Comparison of ENCODE assay signal across 9 mouse cellular contexts in the genomic region with DNA sequence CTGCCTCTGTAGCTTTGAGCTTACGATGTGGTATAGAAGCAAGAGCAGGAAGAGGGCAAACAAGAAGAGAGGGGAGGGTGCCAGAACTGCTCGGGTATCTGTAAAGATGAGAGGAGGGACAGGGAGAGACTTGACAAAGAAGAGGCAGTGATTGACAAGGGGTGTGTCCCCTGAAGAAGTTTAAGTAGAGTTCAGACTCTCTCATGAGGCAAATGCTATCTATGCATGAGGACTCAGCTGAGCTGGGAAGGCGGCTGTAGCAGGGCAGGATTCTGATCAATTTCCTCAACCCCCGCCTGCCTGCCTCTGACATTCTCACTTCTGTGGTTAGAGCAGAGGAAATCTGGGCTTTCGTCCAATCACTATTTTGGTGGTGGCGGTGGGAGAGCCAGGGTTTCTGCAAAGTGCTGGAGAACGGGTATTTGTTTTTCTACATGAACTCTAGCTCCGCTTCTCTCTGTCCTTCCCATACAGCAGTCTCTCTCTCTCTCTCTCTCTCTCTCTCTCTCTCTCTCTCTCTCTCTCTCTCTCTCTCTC. TPM values are rescaled to one million over a fixed set of nuclear protein-coding genes. Genes with fewer than 3 reads are reported as not detected.
A peak's percentile ranks its signal among the peaks of the same experiment; 100 is the strongest.
DNase-seq lines count a peak whose midpoint lies in the region; ATAC-seq and TF ChIP-seq lines count a peak whose summit lies in the region.
"Had no signal": no experiment of that assay in that cellular context is flagged by ENCODE, and none has a peak within 500 bp of the region (broad histone marks: within the 10 kb centered on the region; RNA-seq: fewer than 3 reads in every experiment).

No protein-coding gene starts in this region.

- no peak for TF ChIP-seq POLR2A in cerebellum, adult 2 months (IDR thresholded peaks at IDR 0.05; ENCODE audit: borderline replicate concordance, insufficient read depth, low read length)
- TF ChIP-seq POLR2A in heart, adult 2 months (IDR thresholded peaks at IDR 0.05; ENCODE audit: insufficient read depth, low read depth, low read length): 0 out of 2 replicates have a peak, but pooled peaks have one; percentile 25

- H3K9ac ChIP-seq in embryonic facial prominence, embryonic 11.5 days (replicated peaks; ENCODE audit: low read length): peak overlapping the region; percentile 48
- peak overlapping the region; percentile 51 for H3K9ac ChIP-seq in heart, adult 2 months (ENCODE audit: low read depth, low read length)
- peak overlapping the region; percentile 58 for H3K9ac ChIP-seq in midbrain, embryonic 13.5 days (replicated peaks)

- 2% methylated on average over 8 of the region's 8 CpGs for WGBS in cerebellum, adult 2 months
- 4% methylated on average over 8 of the region's 8 CpGs for WGBS in embryonic facial prominence, embryonic 11.5 days
- 0% methylated on average over 8 of the region's 8 CpGs for WGBS in heart, adult 2 months
- WGBS in limb, embryonic 10.5 days: 16% methylated on average over 8 of the region's 8 CpGs
- 8% methylated on average over 8 of the region's 8 CpGs for WGBS in midbrain, embryonic 13.5 days

- no peaks in the 10 kb centered on the region for H3K36me3 ChIP-seq in embryonic facial prominence, embryonic 11.5 days (replicated peaks; ENCODE audit: control insufficient read depth, insufficient read depth, low read depth, low read length)
- H3K36me3 ChIP-seq in heart, adult 2 months (ENCODE audit: control insufficient read depth, insufficient read depth, low read length): peaks cover 4% of the 10 kb centered on the region; the same call in 1 of the 2 replicates
- peaks cover 16% of the 10 kb centered on the region for H3K36me3 ChIP-seq in limb, embryonic 10.5 days
- H3K36me3 ChIP-seq in midbrain, embryonic 13.5 days: peaks cover 7% of the 10 kb centered on the region

- H3K79me2 ChIP-seq in heart, adult 2 months (replicated peaks; ENCODE audit: control insufficient read depth, insufficient read depth, low read length): no peaks in the 10 kb centered on the region

- intact Hi-C loops in heart, adult 2 months (cut with DNase I): no loop called here

- ATAC-seq in embryonic facial prominence, embryonic 11.5 days (replicated peaks; ENCODE audit: insufficient number of reproducible peaks, low FRiP score, low TSS enrichment, low read depth): peak; percentile 46; the same call in 1 of the 2 replicates
- peak; percentile 79 for ATAC-seq in midbrain, embryonic 13.5 days

- H3K4me1 ChIP-seq in cerebellum, adult 2 months (ENCODE audit: control insufficient read depth, insufficient read depth, low read length): peaks cover 4% of the 10 kb centered on the region; the same call in 1 of the 2 replicates
- peaks cover 2% of the 10 kb centered on the region; the same call in 1 of the 2 replicates for H3K4me1 ChIP-seq in embryonic facial prominence, embryonic 11.5 days (ENCODE audit: control insufficient read depth, insufficient read depth, low read length)
- peaks cover 6% of the 10 kb centered on the region for H3K4me1 ChIP-seq in heart, adult 2 months (ENCODE audit: control insufficient read depth, insufficient read depth, low read length)
- H3K4me1 ChIP-seq in limb, embryonic 10.5 days: peaks cover 16% of the 10 kb centered on the region
- peaks cover 12% of the 10 kb centered on the region for H3K4me1 ChIP-seq in midbrain, embryonic 13.5 days (replicated peaks)

- H3K4me2 ChIP-seq in embryonic facial prominence, embryonic 11.5 days (ENCODE audit: low read depth, low read length): peak overlapping the region; percentile 37
- peak overlapping the region; percentile 55 for H3K4me2 ChIP-seq in midbrain, embryonic 13.5 days (replicated peaks)

- H3K4me3 ChIP-seq in cerebellum, adult 2 months (replicated peaks; ENCODE audit: insufficient read depth, low read depth, low read length): peak overlapping the region; percentile 40
- H3K4me3 ChIP-seq in embryonic facial prominence, embryonic 11.5 days (ENCODE audit: low read depth, low read length): 0 out of 2 replicates have a peak overlapping the region, but pooled peaks have one; percentile 12
- peak overlapping the region; percentile 31; the same call in 1 of the 2 replicates for H3K4me3 ChIP-seq in heart, adult 2 months
- peak overlapping the region; percentile 28 for H3K4me3 ChIP-seq in limb, embryonic 10.5 days
- peak overlapping the region; percentile 31 for H3K4me3 ChIP-seq in midbrain, embryonic 13.5 days (replicated peaks)

- H3K27ac ChIP-seq in cerebellum, adult 2 months (ENCODE audit: insufficient read depth, low read length): no peak overlapping the region
- peak overlapping the region; percentile 35 for H3K27ac ChIP-seq in embryonic facial prominence, embryonic 11.5 days (replicated peaks; ENCODE audit: low read depth, low read length)
- H3K27ac ChIP-seq in heart, adult 2 months: peak overlapping the region; percentile 76
- 0 out of 2 replicates have a peak overlapping the region, but pooled peaks have one; percentile 40 for H3K27ac ChIP-seq in limb, embryonic 10.5 days
- peak overlapping the region; percentile 82 for H3K27ac ChIP-seq in midbrain, embryonic 13.5 days
- H3K27ac ChIP-seq: macrophage had no signal

- no peak for TF ChIP-seq CTCF in cerebellum, adult 2 months (IDR thresholded peaks at IDR 0.05; ENCODE audit: borderline replicate concordance, insufficient read depth, low read depth, low read length)
- no peak for TF ChIP-seq CTCF in heart, adult 2 months (IDR thresholded peaks at IDR 0.05)

- TF ChIP-seq EP300 in heart, adult 2 months (IDR thresholded peaks at IDR 0.05; ENCODE audit: insufficient read depth, low read depth, low read length): 0 out of 2 replicates have a peak, but pooled peaks have one; percentile 20

- no peaks in the 10 kb centered on the region for H3K9me3 ChIP-seq in embryonic facial prominence, embryonic 11.5 days (replicated peaks; ENCODE audit: control insufficient read depth, low read length)
- H3K9me3 ChIP-seq in limb, embryonic 10.5 days (replicated peaks): no peaks in the 10 kb centered on the region
- no peaks in the 10 kb centered on the region for H3K9me3 ChIP-seq in midbrain, embryonic 13.5 days

- DNase-seq in cerebellum, adult 2 months: peak in 1 of 2 experiments; percentile 45
- no peak for DNase-seq in cerebellum, adult 9-11 months
- peak; percentile 46 for DNase-seq in embryonic facial prominence, embryonic 11.5 days (ENCODE audit: low spot score)
- peak; percentile 71 to 79 for DNase-seq in heart, adult 2 months
- peak; percentile 57 for DNase-seq in kidney, adult 11 months
- DNase-seq in limb, embryonic 10.5 days (ENCODE audit: low spot score): no peak
- DNase-seq in testis, postnatal 14 days (ENCODE audit: low spot score): peak; percentile 61

- H3K27me3 ChIP-seq in cerebellum, adult 2 months (ENCODE audit: control insufficient read depth, insufficient read depth, low read length): no peaks in the 10 kb centered on the region
- H3K27me3 ChIP-seq in embryonic facial prominence, embryonic 11.5 days (ENCODE audit: control insufficient read depth, insufficient read depth, low read length): no peaks in the 10 kb centered on the region
- H3K27me3 ChIP-seq in heart, adult 2 months (ENCODE audit: control insufficient read depth, insufficient read depth, low read length): no peaks in the 10 kb centered on the region
- no peaks in the 10 kb centered on the region for H3K27me3 ChIP-seq in limb, embryonic 10.5 days (ENCODE audit: low read depth, poor library complexity, severe bottlenecking)
- H3K27me3 ChIP-seq in midbrain, embryonic 13.5 days: peaks cover 8% of the 10 kb centered on the region; the same call in 1 of the 2 replicates

RNA-seq across cellular contexts. Expression of a gene that starts 7.5 kb away (rescaled TPM):
- polyA plus RNA-seq in cerebellum, adult 2 months (2012; rRNA removed): 69.6 and 72.2 TPM in 2 replicates
- polyA plus RNA-seq in embryonic facial prominence, embryonic 11.5 days (2014; fragmentation: Nextera tagmentation; extraction: Ambion mirVana): 56.8 and 60.5 TPM in 2 replicates
- 10 to 100 TPM; 16.4 to 17.4 TPM for total RNA-seq in heart, adult 2 months (2021)
- 41.9 and 45.7 TPM in 2 replicates for polyA plus RNA-seq in heart, adult 2 months (2012; rRNA removed)
- polyA plus RNA-seq in limb, embryonic 10.5 days (2016; fragmentation: Nextera tagmentation; extraction: Ambion mirVana): 69.0 and 75.1 TPM in 2 replicates
- polyA plus RNA-seq in midbrain, embryonic 13.5 days (2015; fragmentation: Nextera tagmentation; extraction: Ambion mirVana): 99.0 and 99.8 TPM in 2 replicates

RNA-seq across cellular contexts. Expression of a gene that starts 11.5 kb away (rescaled TPM):
- polyA plus RNA-seq in cerebellum, adult 2 months (2012; rRNA removed): 282 and 283 TPM in 2 replicates
- 266 and 272 TPM in 2 replicates for polyA plus RNA-seq in embryonic facial prominence, embryonic 11.5 days (2014; fragmentation: Nextera tagmentation; extraction: Ambion mirVana)
- total RNA-seq in heart, adult 2 months (2021): 1,000 to 10,000 TPM; 1,369 to 1,610 TPM
- polyA plus RNA-seq in heart, adult 2 months (2012; rRNA removed): 997 and 1,250 TPM in 2 replicates
- 308 and 312 TPM in 2 replicates for polyA plus RNA-seq in limb, embryonic 10.5 days (2016; fragmentation: Nextera tagmentation; extraction: Ambion mirVana)
- 231 and 234 TPM in 2 replicates for polyA plus RNA-seq in midbrain, embryonic 13.5 days (2015; fragmentation: Nextera tagmentation; extraction: Ambion mirVana)

RNA-seq across cellular contexts. Expression of a gene that starts 12.4 kb away (rescaled TPM):
- polyA plus RNA-seq in cerebellum, adult 2 months (2012; rRNA removed): 26.1 and 29.8 TPM in 2 replicates
- 5.1 and 6.1 TPM in 2 replicates for polyA plus RNA-seq in embryonic facial prominence, embryonic 11.5 days (2014; fragmentation: Nextera tagmentation; extraction: Ambion mirVana)
- 1 to 10 TPM in 1 of 2 experiments, under 1 TPM in 1; 0.29 to 1.5 TPM for total RNA-seq in heart, adult 2 months (2021)
- 0.92 and 0.94 TPM in 2 replicates for polyA plus RNA-seq in heart, adult 2 months (2012; rRNA removed)
- polyA plus RNA-seq in limb, embryonic 10.5 days (2016; fragmentation: Nextera tagmentation; extraction: Ambion mirVana): 7.3 and 10.5 TPM in 2 replicates
- 6.5 and 7.4 TPM in 2 replicates for polyA plus RNA-seq in midbrain, embryonic 13.5 days (2015; fragmentation: Nextera tagmentation; extraction: Ambion mirVana)

RNA-seq across cellular contexts. Expression of a gene that starts 18.3 kb away (rescaled TPM):
- 76.9 and 81.2 TPM in 2 replicates for polyA plus RNA-seq in cerebellum, adult 2 months (2012; rRNA removed)
- polyA plus RNA-seq in embryonic facial prominence, embryonic 11.5 days (2014; fragmentation: Nextera tagmentation; extraction: Ambion mirVana): 58.3 and 59.8 TPM in 2 replicates
- 10 to 100 TPM in 1 of 2 experiments, 1 to 10 TPM in 1; 9.7 to 12.0 TPM for total RNA-seq in heart, adult 2 months (2021)
- polyA plus RNA-seq in heart, adult 2 months (2012; rRNA removed): 31.4 and 33.1 TPM in 2 replicates
- polyA plus RNA-seq in limb, embryonic 10.5 days (2016; fragmentation: Nextera tagmentation; extraction: Ambion mirVana): 48.4 and 62.3 TPM in 2 replicates
- polyA plus RNA-seq in midbrain, embryonic 13.5 days (2015; fragmentation: Nextera tagmentation; extraction: Ambion mirVana): 56.0 and 56.4 TPM in 2 replicates

RNA-seq across cellular contexts. Expression of a gene that starts 25.1 kb away (rescaled TPM):
- 76.6 and 77.5 TPM in 2 replicates for polyA plus RNA-seq in cerebellum, adult 2 months (2012; rRNA removed)
- polyA plus RNA-seq in embryonic facial prominence, embryonic 11.5 days (2014; fragmentation: Nextera tagmentation; extraction: Ambion mirVana): 96.1 and 102 TPM in 2 replicates
- total RNA-seq in heart, adult 2 months (2021): 10 to 100 TPM; 19.9 to 20.1 TPM
- polyA plus RNA-seq in heart, adult 2 months (2012; rRNA removed): 31.7 and 37.9 TPM in 2 replicates
- polyA plus RNA-seq in limb, embryonic 10.5 days (2016; fragmentation: Nextera tagmentation; extraction: Ambion mirVana): 107 and 125 TPM in 2 replicates
- polyA plus RNA-seq in midbrain, embryonic 13.5 days (2015; fragmentation: Nextera tagmentation; extraction: Ambion mirVana): 112 and 121 TPM in 2 replicates

Comparison
In these comparisons a context has a peak if more than half of its experiments do, and no peak if none do; other contexts are left out.
1. DNase-seq: peak in embryonic facial prominence, embryonic 11.5 days (single experiment), heart, adult 2 months (2 of 2), kidney, adult 11 months (single experiment) and testis, postnatal 14 days (single experiment); none in cerebellum, adult 9-11 months (single experiment) and limb, embryonic 10.5 days (single experiment).
2. Peak in every context shown above with its lines, with median percentiles within 50 percentile points of each other: H3K4me3 ChIP-seq and H3K9ac ChIP-seq.